Mouse (Mus musculus): Measurements from ENCODE around the gene Arhgap31.

Gene Arhgap31

GRCm38 (mm10) chr16:38594435-38594834 is 118.6 kb downstream of the Arhgap31 start:
- no peak for DNase-seq

GRCm38 (mm10) chr16:38592946-38593345 is 120.1 kb downstream of the Arhgap31 start:
- no peak for DNase-seq

- DNase-seq = no peak
These were observed 120.9 kb downstream of the Arhgap31 start for GRCm38 (mm10) chr16:38592026-38592678.

- no peak for DNase-seq
These were observed 121.6 kb downstream of the Arhgap31 start for GRCm38 (mm10) chr16:38591506-38591905.

GRCm38 (mm10) chr16:38587572-38587971 is 125.5 kb downstream of the Arhgap31 start:
- DNase-seq = no peak

- no peak for DNase-seq
These were observed 125.9 kb downstream of the Arhgap31 start for GRCm38 (mm10) chr16:38587163-38587562.

- DNase-seq = peak; percentile 40
These were observed 127.9 kb downstream of the Arhgap31 start for GRCm38 (mm10) chr16:38585186-38585585.

- peak; percentile 73 for DNase-seq
These were observed 128.3 kb downstream of the Arhgap31 start for GRCm38 (mm10) chr16:38584761-38585160.

- no peak for DNase-seq
These were observed 141.6 kb downstream of the Arhgap31 start for GRCm38 (mm10) chr16:38571481-38571880.

GRCm38 (mm10) chr16:38568192-38568591 is 144.9 kb downstream of the Arhgap31 start:
- DNase-seq = no peak

GRCm38 (mm10) chr16:38563516-38563915 is 149.6 kb downstream of the Arhgap31 start:
- no peak for DNase-seq

- no peak for DNase-seq
These were observed 150.1 kb downstream of the Arhgap31 start for GRCm38 (mm10) chr16:38562968-38563327.

- peak; percentile 96 for DNase-seq
These were observed 150.7 kb downstream of the Arhgap31 start for GRCm38 (mm10) chr16:38562131-38562967.

- no peak for DNase-seq
These were observed 154.8 kb downstream of the Arhgap31 start, which contains the start of gene Tmem39a for GRCm38 (mm10) chr16:38558221-38558748. Gene Tmem39a, plus strand, starts transcription at chr16:38558698.

GRCm38 (mm10) chr16:38555988-38556387 is 157.1 kb downstream of the Arhgap31 start:
- DNase-seq = no peak

GRCm38 (mm10) chr16:38549479-38550396 is 163.3 kb downstream of the Arhgap31 start, which contains the start of gene Poglut1:
Gene Poglut1, minus strand, starts transcription at chr16:38550258.
- DNase-seq = peak; percentile 79
